ENCODE assay signal across 20 mouse cellular contexts in the genomic region with DNA sequence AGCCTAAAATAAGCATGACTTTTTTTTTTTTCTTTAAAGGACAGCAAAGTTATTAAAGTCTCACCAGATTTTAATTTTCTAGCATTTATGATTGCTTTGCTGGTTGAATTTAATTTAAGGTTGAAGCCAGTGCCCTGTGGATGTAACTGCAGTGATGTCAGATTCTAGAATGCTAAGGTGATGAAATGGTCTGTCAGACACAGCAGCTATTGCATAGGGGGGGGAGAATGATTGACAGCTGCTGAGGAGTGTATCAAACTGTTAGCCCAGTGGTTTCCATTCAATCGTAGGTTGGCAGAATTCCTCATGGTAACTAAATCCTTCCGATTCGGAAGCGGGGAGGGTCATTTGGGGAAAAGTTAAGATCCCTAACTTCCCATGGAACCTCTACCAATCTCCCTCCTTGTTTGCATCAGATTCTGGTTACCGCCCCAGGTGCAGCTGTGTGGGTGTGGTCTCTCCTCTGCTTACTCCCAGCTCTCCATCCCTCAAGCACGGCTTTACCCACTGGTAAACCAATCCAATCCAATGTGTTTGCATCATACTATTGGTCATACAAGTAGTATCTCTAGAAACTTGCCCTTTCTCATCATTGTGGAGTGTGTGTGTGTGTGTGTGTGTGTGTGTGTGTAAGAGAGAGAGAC.
"Had no signal": no experiment of that assay in that cellular context is flagged by ENCODE, and none has a peak within 500 bp of the region (broad histone marks: within the 10 kb centered on the region; RNA-seq: fewer than 3 reads in every experiment).

No protein-coding gene starts in this region.

- H3K27me3 ChIP-seq: kidney, embryonic 15.5 days; limb, embryonic 13.5 days; midbrain, embryonic 12.5 days; midbrain, embryonic 15.5 days; neural tube, embryonic 13.5 days; stomach, embryonic 15.5 days had no signal

- H3K4me2 ChIP-seq: kidney, embryonic 15.5 days; limb, embryonic 13.5 days; liver, embryonic 13.5 days; lung, embryonic 14.5 days; midbrain, embryonic 12.5 days; midbrain, embryonic 15.5 days; neural tube, embryonic 13.5 days; stomach, embryonic 15.5 days had no signal

- ATAC-seq: lung, postnatal 0 days; midbrain, embryonic 15.5 days had no signal

- H3K27ac ChIP-seq: kidney, embryonic 15.5 days; limb, embryonic 13.5 days; liver, embryonic 13.5 days; macrophage; midbrain, embryonic 12.5 days; midbrain, embryonic 15.5 days; neural tube, embryonic 13.5 days; stomach, embryonic 15.5 days had no signal

- H3K9ac ChIP-seq: kidney, embryonic 15.5 days; limb, embryonic 13.5 days; liver, embryonic 13.5 days; lung, embryonic 14.5 days; midbrain, embryonic 12.5 days; midbrain, embryonic 15.5 days; neural tube, embryonic 13.5 days; stomach, embryonic 15.5 days had no signal

- H3K4me3 ChIP-seq: kidney, embryonic 15.5 days; limb, embryonic 13.5 days; liver, embryonic 13.5 days; midbrain, embryonic 12.5 days; midbrain, embryonic 15.5 days; neural tube, embryonic 13.5 days; stomach, embryonic 15.5 days had no signal

- DNase-seq: kidney, adult 2 months; kidney, postnatal 14 days; kidney, postnatal 4 days; left cerebral cortex, postnatal 4 days; liver; liver, embryonic 13.5 days; lung, embryonic 14.5 days; retina, postnatal 1 day; right cerebral cortex, postnatal 25 days; spleen, adult 18-20 months; thymus, adult 18-20 months; thymus, postnatal 36 days had no signal

- H3K4me1 ChIP-seq: kidney, embryonic 15.5 days; limb, embryonic 13.5 days; midbrain, embryonic 12.5 days; midbrain, embryonic 15.5 days; neural tube, embryonic 13.5 days; stomach, embryonic 15.5 days had no signal

- H3K9me3 ChIP-seq: kidney, embryonic 15.5 days; limb, embryonic 13.5 days; liver, embryonic 13.5 days; midbrain, embryonic 12.5 days; midbrain, embryonic 15.5 days; neural tube, embryonic 13.5 days; stomach, embryonic 15.5 days had no signal

- H3K36me3 ChIP-seq: kidney, embryonic 15.5 days; liver, embryonic 13.5 days; midbrain, embryonic 12.5 days; midbrain, embryonic 15.5 days; neural tube, embryonic 13.5 days; stomach, embryonic 15.5 days had no signal
